In genomic region chr7:90284793-90285192, GRCm38 (mm10) we compare ENCODE assay signal across 21 mouse cellular contexts. TPM values are rescaled to one million over a fixed set of nuclear protein-coding genes. Genes with fewer than 3 reads are reported as not detected.
"Had no signal": no experiment of that assay in that cellular context is flagged by ENCODE, and none has a peak within 500 bp of the region (broad histone marks: within the 10 kb centered on the region; RNA-seq: fewer than 3 reads in every experiment).

No protein-coding gene starts in this region.

- H3K9ac ChIP-seq: limb, embryonic 12.5 days; neural tube, embryonic 12.5 days had no signal

- H3K4me3 ChIP-seq: limb, embryonic 12.5 days; neural tube, embryonic 12.5 days had no signal

- H3K27ac ChIP-seq: kidney, postnatal 0 days; limb, embryonic 12.5 days; neural tube, embryonic 12.5 days had no signal

- H3K9me3 ChIP-seq: limb, embryonic 12.5 days; neural tube, embryonic 12.5 days had no signal

- H3K4me1 ChIP-seq: neural tube, embryonic 12.5 days had no signal

- H3K36me3 ChIP-seq: limb, embryonic 12.5 days; neural tube, embryonic 12.5 days had no signal

- H3K4me2 ChIP-seq: limb, embryonic 12.5 days; liver, embryonic 11.5 days; neural tube, embryonic 12.5 days had no signal

- H3K27me3 ChIP-seq: limb, embryonic 12.5 days; neural tube, embryonic 12.5 days had no signal

- ATAC-seq: hindbrain, embryonic 16.5 days had no signal

- DNase-seq: kidney, adult 11 months; kidney, adult 9 months; kidney, postnatal 36 days; layer of hippocampus, adult 9-11 months; lung, postnatal 14 days; midbrain, embryonic 14.5 days; right cerebral cortex, postnatal 4 days; thymus, adult 2 months; thymus, postnatal 25 days had no signal

RNA-seq across cellular contexts. Expression of gene Ccdc83, which starts 19.2 kb away (rescaled TPM):
- total RNA-seq: layer of hippocampus, adult 18-20 months; left cerebral cortex, postnatal 36 days; megakaryocyte progenitor cell, adult 5-6 weeks; monocyte, adult 5-6 weeks; neutrophil, adult 5-6 weeks had no signal
- polyA plus RNA-seq: hindbrain, embryonic 16.5 days; kidney, postnatal 0 days; limb, embryonic 12.5 days; liver, embryonic 11.5 days; liver, embryonic 16.5 days; midbrain, embryonic 14.5 days; neural tube, embryonic 12.5 days; spleen, adult 2 months; thymus, adult 2 months had no signal
